8 mouse cellular contexts compared by ENCODE assay signal in the genomic region with DNA sequence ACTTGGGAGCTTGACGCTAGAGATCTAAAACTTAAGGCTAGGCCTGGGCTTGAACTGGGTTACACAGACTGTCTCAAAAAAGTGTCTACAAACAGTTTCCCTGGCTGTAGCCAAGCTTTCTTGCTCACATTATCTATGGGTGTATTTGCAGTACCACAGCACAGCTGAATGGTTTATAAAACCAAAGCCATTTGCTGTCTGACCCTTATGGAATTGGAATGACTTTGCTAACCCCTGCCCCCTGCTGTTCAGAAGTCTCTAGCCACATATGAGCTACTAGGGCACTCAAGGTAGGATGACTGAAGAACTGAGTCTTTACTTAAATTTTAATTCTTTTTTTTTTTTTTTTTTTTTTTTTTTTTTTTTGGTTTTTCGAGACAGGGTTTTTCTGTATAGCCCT. TPM values are rescaled to one million over a fixed set of nuclear protein-coding genes. Genes with fewer than 3 reads are reported as not detected.
DNase-seq lines count a peak whose midpoint lies in the region; ATAC-seq and TF ChIP-seq lines count a peak whose summit lies in the region.

No protein-coding gene starts in this region.

- peak; percentile 70 for DNase-seq in kidney, adult 2 months
- DNase-seq in G1E (ENCODE audit: low spot score): peak; percentile 29
- peak; percentile 43 for DNase-seq in embryo, embryonic 9.5 days (ENCODE audit: extremely low spot score)
- peak; percentile 56 for DNase-seq in limb, embryonic 11.5 days (ENCODE audit: low spot score)
- peak; percentile 15 to 57 for DNase-seq in spleen, adult 2 months (ENCODE audit: low read depth in 1 of 2, low spot score in 2 of 2)
- DNase-seq in neural tube, embryonic 10.5 days (ENCODE audit: extremely low spot score, low spot score): no peak
- no peak for DNase-seq in urinary bladder, adult 18-20 months (ENCODE audit: low spot score in 2 of 2)

- H3K36me3 ChIP-seq in kidney, adult 2 months (ENCODE audit: control insufficient read depth, insufficient read depth, low read length): no peaks in the 10 kb centered on the region
- no peaks in the 10 kb centered on the region for H3K36me3 ChIP-seq in kidney, embryonic 16.5 days (ENCODE audit: insufficient read depth, low read length)
- H3K36me3 ChIP-seq in G1E (replicated peaks): peaks cover 31% of the 10 kb centered on the region
- no peaks in the 10 kb centered on the region for H3K36me3 ChIP-seq in limb, embryonic 11.5 days (ENCODE audit: control insufficient read depth, insufficient read depth, low read length)
- peaks cover 3% of the 10 kb centered on the region for H3K36me3 ChIP-seq in spleen, adult 2 months (ENCODE audit: control insufficient read depth, insufficient read depth, low read length)

- H3K4me1 ChIP-seq in kidney, adult 2 months (ENCODE audit: control insufficient read depth, insufficient read depth, low read length): peaks cover 13% of the 10 kb centered on the region
- H3K4me1 ChIP-seq in kidney, embryonic 16.5 days (ENCODE audit: insufficient read depth, low read length): peaks cover 34% of the 10 kb centered on the region
- H3K4me1 ChIP-seq in G1E (ENCODE audit: insufficient read depth, low read depth, low read length): peaks cover 39% of the 10 kb centered on the region
- H3K4me1 ChIP-seq in limb, embryonic 11.5 days (ENCODE audit: control insufficient read depth, insufficient read depth, low read length): peaks cover 3% of the 10 kb centered on the region; the same call in 1 of the 2 replicates
- H3K4me1 ChIP-seq in spleen, adult 2 months (ENCODE audit: control insufficient read depth, insufficient read depth, insufficient read length): no peaks in the 10 kb centered on the region

- 89% methylated on average over 2 of the region's 2 CpGs for WGBS in kidney, adult 2 months
- WGBS in kidney, embryonic 16.5 days: 97% methylated on average over 1 of the region's 2 CpGs
- 86% methylated on average over 1 of the region's 2 CpGs for WGBS in limb, embryonic 11.5 days
- 49% methylated on average over 2 of the region's 2 CpGs for WGBS in spleen, adult 2 months

- no peaks in the 10 kb centered on the region for H3K27me3 ChIP-seq in kidney, adult 2 months (replicated peaks; ENCODE audit: control insufficient read depth, insufficient read depth, low read length)
- no peaks in the 10 kb centered on the region for H3K27me3 ChIP-seq in kidney, embryonic 16.5 days (ENCODE audit: insufficient read depth, low read length)
- H3K27me3 ChIP-seq in G1E (ENCODE audit: insufficient read depth, low read length): no peaks in the 10 kb centered on the region
- H3K27me3 ChIP-seq in limb, embryonic 11.5 days (ENCODE audit: control insufficient read depth, insufficient read depth, low read length): no peaks in the 10 kb centered on the region
- H3K27me3 ChIP-seq in spleen, adult 2 months (ENCODE audit: control insufficient read depth, insufficient read depth, low read length): peaks cover 4% of the 10 kb centered on the region

- no peak overlapping the region for H3K27ac ChIP-seq in kidney, adult 2 months (ENCODE audit: insufficient read depth, low read depth, low read length)
- no peak overlapping the region for H3K27ac ChIP-seq in kidney, embryonic 16.5 days (ENCODE audit: low read length)
- no peak overlapping the region for H3K27ac ChIP-seq in limb, embryonic 11.5 days (replicated peaks; ENCODE audit: low read depth, low read length)
- no peak overlapping the region for H3K27ac ChIP-seq in spleen, adult 2 months (ENCODE audit: insufficient read depth, low read length)

- ATAC-seq in kidney, embryonic 16.5 days (ENCODE audit: low FRiP score, low TSS enrichment): no peak
- ATAC-seq in G1E (ENCODE audit: extremely low read depth, insufficient number of reproducible peaks, low FRiP score, poor library complexity, severe bottlenecking): no peak
- no peak for ATAC-seq in limb, embryonic 11.5 days (ENCODE audit: insufficient number of reproducible peaks, low FRiP score, low TSS enrichment, low read depth)

- no peak overlapping the region for H3K4me2 ChIP-seq in kidney, embryonic 16.5 days (replicated peaks; ENCODE audit: low read depth, low read length)
- H3K4me2 ChIP-seq in limb, embryonic 11.5 days (ENCODE audit: low read depth, severe bottlenecking): no peak overlapping the region

- H3K9me3 ChIP-seq in kidney, embryonic 16.5 days (ENCODE audit: low read length): no peaks in the 10 kb centered on the region
- no peaks in the 10 kb centered on the region for H3K9me3 ChIP-seq in G1E (replicated peaks)
- H3K9me3 ChIP-seq in limb, embryonic 11.5 days (ENCODE audit: control insufficient read depth, low read length): no peaks in the 10 kb centered on the region

- H3K9ac ChIP-seq in kidney, embryonic 16.5 days (replicated peaks; ENCODE audit: low read length): no peak overlapping the region
- no peak overlapping the region for H3K9ac ChIP-seq in limb, embryonic 11.5 days (ENCODE audit: low read length)

- TF ChIP-seq POLR2A in kidney, adult 2 months (IDR thresholded peaks at IDR 0.05; ENCODE audit: low read depth, low read length): no peak
- TF ChIP-seq POLR2A in spleen, adult 2 months (IDR thresholded peaks at IDR 0.05; ENCODE audit: low read depth, low read length): no peak

- peak; percentile 42 for TF ChIP-seq CTCF in kidney, adult 2 months (conservative IDR thresholded peaks at IDR 0.05; ENCODE audit: insufficient read depth, insufficient read length, low read depth, low read length)
- TF ChIP-seq CTCF in G1E (IDR thresholded peaks at IDR 0.05; ENCODE audit: low read depth, low read length): no peak
- peak; percentile 13; the same call in 1 of the 2 replicates for TF ChIP-seq CTCF in spleen, adult 2 months (IDR thresholded peaks at IDR 0.05; ENCODE audit: extremely low read depth, insufficient read depth, insufficient read length, insufficient replicate concordance)

- H3K4me3 ChIP-seq in kidney, adult 2 months (ENCODE audit: insufficient read depth, low read depth, low read length): no peak overlapping the region
- H3K4me3 ChIP-seq in kidney, embryonic 16.5 days (ENCODE audit: low read length): no peak overlapping the region
- no peak overlapping the region for H3K4me3 ChIP-seq in G1E (ENCODE audit: low read depth, low read length)
- no peak overlapping the region for H3K4me3 ChIP-seq in limb, embryonic 11.5 days (ENCODE audit: low read depth, low read length)
- no peak overlapping the region; the same call in 1 of the 2 replicates for H3K4me3 ChIP-seq in spleen, adult 2 months (ENCODE audit: extremely low read depth, insufficient read depth, insufficient read length)

RNA-seq across cellular contexts. Expression of a gene that starts 2.0 kb away (rescaled TPM):
- polyA plus RNA-seq in kidney, adult 2 months (2012; rRNA removed): 8.3 and 9.4 TPM in 2 replicates
- polyA plus RNA-seq in kidney, embryonic 16.5 days (2015; fragmentation: Nextera tagmentation; extraction: Ambion mirVana): 4.8 and 6.4 TPM in 2 replicates
- 60.3 and 69.2 TPM in 2 replicates for total RNA-seq in G1E (2014; fragmentation: Nextera tagmentation)
- 2.6 and 4.0 TPM in 2 replicates for total RNA-seq in G1E (2017)
- 62.3 and 83.9 TPM in 2 replicates for polyA plus RNA-seq in G1E (2012)
- 7.3 and 8.2 TPM in 2 replicates for polyA plus RNA-seq in limb, embryonic 11.5 days (2014; fragmentation: Nextera tagmentation; extraction: Ambion mirVana)
- polyA plus RNA-seq in spleen, adult 2 months (2012; rRNA removed): 3.5 and 3.8 TPM in 2 replicates

Comparison
In these comparisons a context has a peak if more than half of its experiments do, and no peak if none do; other contexts are left out.
1. DNase-seq: peak in kidney, adult 2 months (single experiment), G1E (single experiment), embryo, embryonic 9.5 days (single experiment), limb, embryonic 11.5 days (single experiment) and spleen, adult 2 months (2 of 2); none in neural tube, embryonic 10.5 days (single experiment) and urinary bladder, adult 18-20 months (0 of 2).